Mouse (Mus musculus) G1E (cell line): ENCODE measurements at regions not wholly inside any gene's neighbourhood (a gene's known extent, or its start where the extent isn't known, plus 50 kb on each side); places are given as distances from the start of the nearest gene placed in this dataset.

Experiments
- ATAC-seq: 2 replicates; pipeline ENCODE4 v1.8.0; 2016; ENCODE audit warnings: mild to moderate bottlenecking; ENCODE audit not compliant: insufficient number of reproducible peaks, poor library complexity, low FRiP score, severe bottlenecking; ENCODE audit errors: extremely low read depth
- DNase-seq: peaks from one replicate; pipeline ENCODE4 v3.0.0; 2012; ENCODE audit warnings: low spot score
- H3K27me3 ChIP-seq: 2 replicates; pipeline ENCODE4 v1.6.1; 2012; ENCODE audit warnings: mild to moderate bottlenecking, low read length, inconsistent platforms; ENCODE audit not compliant: insufficient read depth
- H3K36me3 ChIP-seq: replicated peaks from 2 replicates; pipeline ENCODE3; 2012; ENCODE audit warnings: mild to moderate bottlenecking, inconsistent platforms
- H3K4me1 ChIP-seq: 2 replicates; pipeline ENCODE4 v1.6.1; 2012; ENCODE audit warnings: low read depth, low read length, inconsistent platforms, mixed read lengths; ENCODE audit not compliant: insufficient read depth
- H3K4me3 ChIP-seq: 2 replicates; pipeline ENCODE4 v1.5.1; 2012; ENCODE audit warnings: low read depth, mild to moderate bottlenecking, inconsistent platforms, low read length, moderate library complexity, mixed read lengths
- H3K9me3 ChIP-seq: replicated peaks from 2 replicates; pipeline ENCODE4 v1.6.1; 2012; ENCODE audit warnings: inconsistent platforms
- CTCF ChIP-seq: IDR thresholded peaks from 2 replicates; pipeline ENCODE4 v1.5.1; 2012; ENCODE audit warnings: low read depth, low read length, inconsistent platforms, mixed read lengths
- GATA1 ChIP-seq: IDR thresholded peaks from 2 replicates; pipeline ENCODE4 v1.6.1; 2012; ENCODE audit warnings: borderline replicate concordance, low read length, inconsistent platforms, mixed read lengths
- GATA2 ChIP-seq: IDR thresholded peaks from 2 replicates; pipeline ENCODE4 v1.6.1; 2012; ENCODE audit warnings: low read depth, low read length, inconsistent platforms, borderline replicate concordance
- POLR2AphosphoS5 ChIP-seq: IDR thresholded peaks from 2 replicates; pipeline ENCODE4 v1.6.1; 2012; ENCODE audit warnings: low read depth, low read length, inconsistent platforms; ENCODE audit not compliant: insufficient replicate concordance
- TAL1 ChIP-seq: conservative IDR thresholded peaks from 2 replicates; pipeline ENCODE4 v1.6.1; 2012; ENCODE audit warnings: low read depth, low read length, inconsistent platforms, mixed read lengths

- ATAC-seq (no peak), DNase-seq (no peak)
- Histone ChIP-seq H3K9me3 (no peaks in the 10 kb centered on the region), H3K4me3 (no peak overlapping the region), H3K27me3 (0 out of 2 replicates have a peak, but pooled peaks cover 2% of the 10 kb centered on the region), H3K4me1 (no peaks in the 10 kb centered on the region), H3K36me3 (no peaks in the 10 kb centered on the region)
- TF ChIP-seq TAL1, result no peak
Observed at GRCm38 (mm10) chr14:36819826-36820225, 148.8 kb downstream of the Ccser2 start.

GRCm38 (mm10) chr14:36802418-36802817 is 166.2 kb downstream of the Ccser2 start:
- DNase-seq (no peak), ATAC-seq (no peak)
- Histone ChIP-seq H3K27me3 (peaks cover 4% of the 10 kb centered on the region; the same call in 1 of the 2 replicates), H3K9me3 (no peaks in the 10 kb centered on the region), H3K4me1 (no peaks in the 10 kb centered on the region), H3K36me3 (no peaks in the 10 kb centered on the region), H3K4me3 (no peak overlapping the region)
- TF ChIP-seq GATA2 (no peak), GATA1 (no peak), POLR2AphosphoS5 (no peak), CTCF (no peak), TAL1 (no peak)

DNA sequence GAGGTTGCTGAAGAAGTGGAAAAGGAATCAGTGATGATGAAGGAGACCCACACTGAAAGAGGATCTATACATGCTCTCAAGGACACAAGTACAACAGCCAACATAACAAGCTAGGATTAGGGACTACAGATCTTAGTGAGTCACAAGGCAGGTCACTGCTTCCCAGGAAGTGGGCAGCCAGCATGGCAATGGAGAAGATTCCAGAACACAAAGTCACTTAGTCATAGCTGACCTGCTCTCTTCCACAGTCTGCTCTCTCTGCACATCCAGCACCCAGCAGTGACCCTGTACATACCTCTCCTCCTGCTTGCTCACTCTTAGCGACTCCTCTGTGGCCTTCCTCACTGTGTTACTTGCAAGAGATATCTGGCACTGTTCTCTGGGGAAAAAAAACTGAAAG is 168.8 kb downstream of the Ccser2 start:
- no peak for ATAC-seq
- TF ChIP-seq CTCF (no peak), TAL1 (no peak), POLR2AphosphoS5 (no peak), GATA1 (no peak), GATA2 (no peak)
- no peaks in the 10 kb centered on the region for H3K36me3 ChIP-seq
- DNase-seq, result no peak
- no peaks in the 10 kb centered on the region for H3K4me1 ChIP-seq
- no peaks in the 10 kb centered on the region for H3K9me3 ChIP-seq
- peaks cover 4% of the 10 kb centered on the region; the same call in 1 of the 2 replicates for H3K27me3 ChIP-seq
- no peak overlapping the region for H3K4me3 ChIP-seq

GRCm38 (mm10) chr14:36781882-36782281 is 186.7 kb downstream of the Ccser2 start:
- Histone ChIP-seq H3K9me3 (no peaks in the 10 kb centered on the region), H3K4me3 (no peak overlapping the region), H3K4me1 (no peaks in the 10 kb centered on the region), H3K36me3 (no peaks in the 10 kb centered on the region), H3K27me3 (no peaks in the 10 kb centered on the region)
- DNase-seq (no peak), ATAC-seq (no peak)
- no peak for TF ChIP-seq TAL1
- no peak for TF ChIP-seq GATA2

DNA sequence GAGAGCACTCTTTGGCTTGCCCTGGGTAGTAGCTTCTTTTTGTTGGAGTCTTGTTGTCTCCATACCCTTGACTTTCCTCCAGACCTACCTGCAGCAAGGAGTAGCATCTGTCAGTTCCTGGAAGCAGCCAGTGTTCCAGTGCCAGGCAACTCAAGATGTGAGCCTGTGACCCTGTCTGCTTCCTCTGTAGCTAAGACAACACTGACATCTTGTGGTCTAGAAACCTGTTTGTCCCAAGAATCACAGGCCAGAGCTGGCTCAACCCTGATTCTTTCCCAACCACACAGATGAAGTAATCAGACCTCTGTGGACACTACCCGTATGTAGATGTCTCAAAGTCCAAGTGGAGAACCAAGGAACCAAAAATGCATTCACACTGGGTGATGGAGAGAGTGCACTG is 189.6 kb downstream of the Ccser2 start:
- Histone ChIP-seq H3K27me3 (no peaks in the 10 kb centered on the region), H3K36me3 (no peaks in the 10 kb centered on the region), H3K4me3 (no peak overlapping the region), H3K9me3 (no peaks in the 10 kb centered on the region), H3K4me1 (no peaks in the 10 kb centered on the region)
- no peak for ATAC-seq
- TF ChIP-seq GATA1 (no peak), TAL1 (no peak), CTCF (no peak), GATA2 (no peak), POLR2AphosphoS5 (no peak)
- no peak for DNase-seq

- no peaks in the 10 kb centered on the region for H3K27me3 ChIP-seq
- no peak overlapping the region for H3K4me3 ChIP-seq
- TF ChIP-seq GATA1, result no peak
- TF ChIP-seq POLR2AphosphoS5, result no peak
- TF ChIP-seq CTCF, result no peak
- no peak for TF ChIP-seq TAL1
- no peak for TF ChIP-seq GATA2
- no peak for DNase-seq
- no peaks in the 10 kb centered on the region for H3K9me3 ChIP-seq
- H3K4me1 ChIP-seq, result no peaks in the 10 kb centered on the region
- ATAC-seq, result no peak
- no peaks in the 10 kb centered on the region for H3K36me3 ChIP-seq
Observed at GRCm38 (mm10) chr14:36774349-36774748, 194.2 kb downstream of the Ccser2 start.

DNA sequence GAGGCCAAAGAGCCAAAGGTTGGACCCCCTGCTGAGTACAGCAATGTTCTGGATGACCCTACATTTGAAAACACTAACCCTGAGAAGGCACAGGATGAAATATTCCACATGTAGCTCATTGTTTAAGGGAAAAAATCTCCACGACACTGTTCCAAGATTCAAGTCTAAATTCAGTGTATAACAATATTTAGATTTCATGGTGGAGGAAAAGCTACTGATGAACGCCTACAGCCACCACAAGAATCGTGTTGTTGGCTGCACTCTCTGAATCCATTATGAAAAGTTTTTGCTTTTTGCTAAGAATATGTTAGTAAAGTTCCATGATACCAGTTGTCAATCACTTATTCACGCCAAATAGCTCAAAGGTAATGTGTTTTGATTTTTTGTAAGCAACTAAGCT is 204.2 kb downstream of the Ccser2 start:
- Histone ChIP-seq H3K27me3 (no peaks in the 10 kb centered on the region), H3K9me3 (no peaks in the 10 kb centered on the region), H3K4me1 (no peaks in the 10 kb centered on the region), H3K4me3 (no peak overlapping the region), H3K36me3 (no peaks in the 10 kb centered on the region)
- no peak for DNase-seq
- TF ChIP-seq TAL1 (no peak), CTCF (no peak), GATA1 (no peak), GATA2 (no peak), POLR2AphosphoS5 (no peak)
- ATAC-seq, result no peak
